Mouse (Mus musculus): ENCODE measurements around the gene Auts2. TPM values are rescaled to one million over a fixed set of nuclear protein-coding genes. Genes with fewer than 3 reads are reported as not detected.

Gene Auts2
- polyA plus RNA-seq, 1 experiment from 2014 or later, result 53.4 TPM

GRCm38 (mm10) chr5:132436473-132436872 is 106.7 kb downstream of the Auts2 start:
- Histone ChIP-seq H3K4me2 (ENCODE audit: low read depth, severe bottlenecking) (no peak overlapping the region), H3K4me1 (ENCODE audit: control insufficient read depth, insufficient read depth, low read length) (peaks cover 4% of the 10 kb centered on the region), H3K9ac (ENCODE audit: low read length) (no peak overlapping the region), H3K36me3 (ENCODE audit: control insufficient read depth, insufficient read depth, low read length) (no peaks in the 10 kb centered on the region), H3K27ac (replicated peaks; ENCODE audit: low read depth, low read length) (no peak overlapping the region), H3K4me3 (ENCODE audit: low read depth, low read length) (no peak overlapping the region), H3K9me3 (ENCODE audit: control insufficient read depth, low read length) (no peaks in the 10 kb centered on the region), H3K27me3 (ENCODE audit: control insufficient read depth, insufficient read depth, low read length) (no peaks in the 10 kb centered on the region)
- DNase-seq (ENCODE audit: low spot score) (no peak), ATAC-seq (ENCODE audit: insufficient number of reproducible peaks, low FRiP score, low TSS enrichment, low read depth) (no peak)
- WGBS, result 92% methylated on average over 2 of the region's 2 CpGs

DNA sequence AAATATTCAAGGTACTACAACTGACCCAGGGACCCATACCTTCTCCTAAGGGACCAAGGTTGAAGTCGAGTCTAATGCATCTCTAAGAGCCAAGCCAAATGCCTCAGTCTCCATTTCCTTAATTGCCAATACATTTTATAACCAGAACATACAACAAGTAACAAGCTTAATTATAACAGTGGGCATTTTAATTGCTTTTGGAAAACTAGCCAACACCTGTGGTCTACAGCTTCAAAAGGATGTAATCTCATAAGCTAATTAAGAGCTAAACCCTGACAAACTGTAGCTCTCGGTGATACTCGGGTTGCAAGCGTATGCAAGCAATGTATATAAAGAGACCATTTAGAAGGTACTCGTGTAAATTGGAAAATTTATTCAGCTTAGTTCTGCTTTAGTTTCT is 107.7 kb downstream of the Auts2 start:
- 63% methylated on average over 5 of the region's 5 CpGs for WGBS
- H3K27me3 ChIP-seq (ENCODE audit: control insufficient read depth, insufficient read depth, low read length), result no peaks in the 10 kb centered on the region
- no peak for DNase-seq (ENCODE audit: low spot score)
- no peak for ATAC-seq (ENCODE audit: insufficient number of reproducible peaks, low FRiP score, low TSS enrichment, low read depth)
- H3K4me2 ChIP-seq (ENCODE audit: low read depth, severe bottlenecking), result no peak overlapping the region
- no peaks in the 10 kb centered on the region for H3K9me3 ChIP-seq (ENCODE audit: control insufficient read depth, low read length)
- no peak overlapping the region for H3K27ac ChIP-seq (replicated peaks; ENCODE audit: low read depth, low read length)
- H3K4me1 ChIP-seq (ENCODE audit: control insufficient read depth, insufficient read depth, low read length), result peaks cover 4% of the 10 kb centered on the region
- H3K9ac ChIP-seq (ENCODE audit: low read length), result no peak overlapping the region
- H3K4me3 ChIP-seq (ENCODE audit: low read depth, low read length), result no peak overlapping the region
- H3K36me3 ChIP-seq (ENCODE audit: control insufficient read depth, insufficient read depth, low read length), result no peaks in the 10 kb centered on the region

GRCm38 (mm10) chr5:132433377-132434115 is 109.6 kb downstream of the Auts2 start:
- WGBS, result 87% methylated on average over 6 of the region's 6 CpGs
- H3K4me2 ChIP-seq (ENCODE audit: low read depth, severe bottlenecking), result no peak overlapping the region
- no peaks in the 10 kb centered on the region for H3K27me3 ChIP-seq (ENCODE audit: control insufficient read depth, insufficient read depth, low read length)
- ATAC-seq (ENCODE audit: insufficient number of reproducible peaks, low FRiP score, low TSS enrichment, low read depth) (no peak), DNase-seq (ENCODE audit: low spot score) (no peak)
- peaks cover 4% of the 10 kb centered on the region for H3K4me1 ChIP-seq (ENCODE audit: control insufficient read depth, insufficient read depth, low read length)
- H3K4me3 ChIP-seq (ENCODE audit: low read depth, low read length), result no peak overlapping the region
- no peaks in the 10 kb centered on the region for H3K36me3 ChIP-seq (ENCODE audit: control insufficient read depth, insufficient read depth, low read length)
- H3K9ac ChIP-seq (ENCODE audit: low read length), result no peak overlapping the region
- no peaks in the 10 kb centered on the region for H3K9me3 ChIP-seq (ENCODE audit: control insufficient read depth, low read length)
- H3K27ac ChIP-seq (replicated peaks; ENCODE audit: low read depth, low read length), result no peak overlapping the region

GRCm38 (mm10) chr5:132429363-132429762 is 113.8 kb downstream of the Auts2 start:
- no peak overlapping the region for H3K27ac ChIP-seq (replicated peaks; ENCODE audit: low read depth, low read length)
- DNase-seq (ENCODE audit: low spot score) (no peak), ATAC-seq (ENCODE audit: insufficient number of reproducible peaks, low FRiP score, low TSS enrichment, low read depth) (no peak)
- WGBS, result 83% methylated on average over 3 of the region's 3 CpGs
- no peak overlapping the region for H3K9ac ChIP-seq (ENCODE audit: low read length)
- no peaks in the 10 kb centered on the region for H3K9me3 ChIP-seq (ENCODE audit: control insufficient read depth, low read length)
- H3K4me1 ChIP-seq (ENCODE audit: control insufficient read depth, insufficient read depth, low read length), result no peaks in the 10 kb centered on the region
- H3K27me3 ChIP-seq (ENCODE audit: control insufficient read depth, insufficient read depth, low read length), result no peaks in the 10 kb centered on the region
- H3K4me3 ChIP-seq (ENCODE audit: low read depth, low read length), result no peak overlapping the region
- no peaks in the 10 kb centered on the region for H3K36me3 ChIP-seq (ENCODE audit: control insufficient read depth, insufficient read depth, low read length)
- no peak overlapping the region for H3K4me2 ChIP-seq (ENCODE audit: low read depth, severe bottlenecking)

DNA sequence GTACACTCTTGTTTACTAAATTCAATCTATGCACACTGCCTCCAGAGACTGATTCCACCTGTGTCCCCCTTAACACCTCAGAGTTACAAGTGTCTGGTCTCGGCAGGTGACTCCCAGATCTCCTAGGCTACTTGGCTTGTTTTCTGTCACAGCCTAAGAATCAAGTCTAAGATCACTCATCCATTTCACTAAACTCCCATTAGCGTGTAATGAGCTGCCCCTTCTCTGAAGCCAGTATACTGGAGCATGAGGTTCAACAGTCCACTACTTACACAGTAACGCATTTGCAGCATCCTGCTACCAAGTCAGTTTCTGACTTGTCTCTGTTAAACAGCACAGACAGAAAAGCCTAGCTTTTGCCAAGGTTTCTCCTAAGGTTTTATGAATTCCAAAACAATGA is 116.8 kb downstream of the Auts2 start:
- Histone ChIP-seq H3K4me3 (ENCODE audit: low read depth, low read length) (no peak overlapping the region), H3K27me3 (ENCODE audit: control insufficient read depth, insufficient read depth, low read length) (no peaks in the 10 kb centered on the region), H3K9me3 (ENCODE audit: control insufficient read depth, low read length) (no peaks in the 10 kb centered on the region), H3K4me2 (ENCODE audit: low read depth, severe bottlenecking) (no peak overlapping the region), H3K36me3 (ENCODE audit: control insufficient read depth, insufficient read depth, low read length) (no peaks in the 10 kb centered on the region), H3K4me1 (ENCODE audit: control insufficient read depth, insufficient read depth, low read length) (peaks cover 5% of the 10 kb centered on the region), H3K9ac (ENCODE audit: low read length) (no peak overlapping the region), H3K27ac (replicated peaks; ENCODE audit: low read depth, low read length) (no peak overlapping the region)
- ATAC-seq (ENCODE audit: insufficient number of reproducible peaks, low FRiP score, low TSS enrichment, low read depth) (no peak), DNase-seq (ENCODE audit: low spot score) (no peak)
- 81% methylated on average over 3 of the region's 3 CpGs for WGBS

GRCm38 (mm10) chr5:132425792-132426309 is 117.3 kb downstream of the Auts2 start:
- Histone ChIP-seq H3K27me3 (ENCODE audit: control insufficient read depth, insufficient read depth, low read length) (no peaks in the 10 kb centered on the region), H3K4me2 (ENCODE audit: low read depth, severe bottlenecking) (no peak overlapping the region), H3K4me1 (ENCODE audit: control insufficient read depth, insufficient read depth, low read length) (peaks cover 5% of the 10 kb centered on the region), H3K36me3 (ENCODE audit: control insufficient read depth, insufficient read depth, low read length) (no peaks in the 10 kb centered on the region), H3K4me3 (ENCODE audit: low read depth, low read length) (no peak overlapping the region), H3K9ac (ENCODE audit: low read length) (no peak overlapping the region), H3K9me3 (ENCODE audit: control insufficient read depth, low read length) (no peaks in the 10 kb centered on the region), H3K27ac (replicated peaks; ENCODE audit: low read depth, low read length) (no peak overlapping the region)
- WGBS, result 88% methylated on average over 6 of the region's 6 CpGs
- no peak for DNase-seq (ENCODE audit: low spot score)
- ATAC-seq (ENCODE audit: insufficient number of reproducible peaks, low FRiP score, low TSS enrichment, low read depth), result no peak

DNA sequence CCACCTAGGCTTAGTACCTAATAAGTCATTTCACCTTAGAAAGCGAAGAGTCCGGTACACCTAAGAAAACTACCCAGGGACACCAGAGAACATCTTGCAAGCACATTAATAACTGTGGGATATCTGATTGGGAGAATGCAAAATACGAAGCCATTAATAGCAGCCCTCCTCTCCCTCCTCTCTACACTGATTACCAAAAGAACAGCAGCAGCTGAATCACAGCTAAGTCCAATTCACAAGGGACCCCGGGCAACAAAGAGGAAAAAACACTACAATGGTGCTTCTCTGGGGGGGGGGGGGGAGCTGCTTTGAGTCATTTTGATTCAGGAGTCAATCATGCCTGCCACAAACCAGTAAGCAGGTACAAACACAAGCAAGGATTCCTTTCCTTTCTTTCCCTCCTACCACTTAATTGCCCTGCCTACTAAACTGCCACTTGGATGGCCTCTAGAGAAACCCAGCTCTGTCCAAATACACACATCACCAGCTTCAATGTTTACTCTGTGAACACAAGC is 132.7 kb downstream of the Auts2 start:
- Histone ChIP-seq H3K9ac (ENCODE audit: low read length) (no peak overlapping the region), H3K4me3 (ENCODE audit: low read depth, low read length) (no peak overlapping the region), H3K36me3 (ENCODE audit: control insufficient read depth, insufficient read depth, low read length) (no peaks in the 10 kb centered on the region), H3K27me3 (ENCODE audit: control insufficient read depth, insufficient read depth, low read length) (no peaks in the 10 kb centered on the region), H3K9me3 (ENCODE audit: control insufficient read depth, low read length) (no peaks in the 10 kb centered on the region), H3K27ac (replicated peaks; ENCODE audit: low read depth, low read length) (no peak overlapping the region), H3K4me2 (ENCODE audit: low read depth, severe bottlenecking) (no peak overlapping the region), H3K4me1 (ENCODE audit: control insufficient read depth, insufficient read depth, low read length) (no peaks in the 10 kb centered on the region)
- DNase-seq (ENCODE audit: low spot score), result no peak
- ATAC-seq (ENCODE audit: insufficient number of reproducible peaks, low FRiP score, low TSS enrichment, low read depth), result no peak
- WGBS, result 73% methylated on average over 4 of the region's 4 CpGs

DNA sequence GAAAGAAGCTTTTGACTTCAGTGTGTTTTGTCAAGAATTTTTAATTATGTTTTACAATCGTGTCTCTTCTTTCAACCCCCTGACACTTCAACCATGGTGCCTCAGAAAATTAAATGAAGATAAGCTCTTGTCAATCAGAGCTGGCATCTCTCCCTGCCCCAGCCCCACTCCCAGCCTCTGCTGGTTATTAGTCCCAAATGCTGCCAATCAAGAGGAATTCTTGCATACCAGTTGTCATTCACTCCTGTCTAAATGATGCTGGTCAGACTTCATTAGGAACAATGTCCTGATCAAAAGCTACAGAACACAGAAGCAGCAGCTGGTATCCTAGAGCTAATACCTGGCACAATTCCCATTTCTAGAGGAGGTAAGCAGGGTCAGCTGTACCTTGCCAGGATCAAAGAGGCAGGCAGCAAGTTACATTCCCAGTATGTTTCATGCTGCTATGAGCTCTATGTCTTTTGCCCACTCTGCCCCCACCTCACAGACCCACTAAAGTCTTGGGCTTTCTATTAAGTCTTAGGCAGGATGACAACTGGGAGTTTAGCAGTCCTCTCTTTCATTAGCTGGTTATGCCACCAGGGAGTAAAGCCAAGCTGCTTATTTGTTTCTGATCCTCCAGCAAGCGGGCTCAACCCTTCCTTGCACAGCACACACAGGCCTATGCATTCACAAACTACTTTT is 134.1 kb downstream of the Auts2 start:
- WGBS, result 82% methylated on average over 2 of the region's 2 CpGs
- no peak for ATAC-seq (ENCODE audit: insufficient number of reproducible peaks, low FRiP score, low TSS enrichment, low read depth)

More for the DNA sequence above, 134.1 kb downstream of the Auts2 start:
- Histone ChIP-seq H3K9me3 (ENCODE audit: control insufficient read depth, low read length) (no peaks in the 10 kb centered on the region), H3K9ac (ENCODE audit: low read length) (no peak overlapping the region), H3K36me3 (ENCODE audit: control insufficient read depth, insufficient read depth, low read length) (no peaks in the 10 kb centered on the region), H3K4me1 (ENCODE audit: control insufficient read depth, insufficient read depth, low read length) (no peaks in the 10 kb centered on the region), H3K27ac (replicated peaks; ENCODE audit: low read depth, low read length) (no peak overlapping the region), H3K4me3 (ENCODE audit: low read depth, low read length) (no peak overlapping the region), H3K27me3 (ENCODE audit: control insufficient read depth, insufficient read depth, low read length) (no peaks in the 10 kb centered on the region), H3K4me2 (ENCODE audit: low read depth, severe bottlenecking) (no peak overlapping the region)
- DNase-seq (ENCODE audit: low spot score), result no peak

Data from limb, embryonic 11.5 days (tissue).